Mouse (Mus musculus) lung, embryonic 15.5 days (tissue): ENCODE measurements around the gene Bnip3. TPM values are rescaled to one million over a fixed set of nuclear protein-coding genes. Genes with fewer than 3 reads are reported as not detected.
A peak's percentile ranks its signal among the peaks of the same experiment; 100 is the strongest.

ENCODE experiments used
- ATAC-seq: fragments of 200-750 bp; cut with Nextera tagmentation; 2 replicates; pipeline ENCODE4 v1.8.0; 2017; ENCODE audit warnings: moderate number of reproducible peaks, borderline replicate concordance; ENCODE audit not compliant: low FRiP score, low TSS enrichment; ENCODE audit errors: extremely low read depth
- H3K27ac ChIP-seq: fragments of 300-500 bp; sonication (generic); 2 replicates; pipeline ENCODE4 v1.5.1; 2015; ENCODE audit warnings: moderate library complexity, mild to moderate bottlenecking, inconsistent platforms
- H3K27me3 ChIP-seq: fragments of 300-500 bp; sonication (generic); 2 replicates; pipeline ENCODE4 v1.6.1; 2015; ENCODE audit warnings: inconsistent platforms
- H3K36me3 ChIP-seq: fragments of 300-500 bp; sonication (generic); 2 replicates; pipeline ENCODE4 v1.6.1; 2015; ENCODE audit warnings: inconsistent platforms
- H3K4me1 ChIP-seq: fragments of 300-500 bp; sonication (generic); 2 replicates; pipeline ENCODE4 v1.6.1; 2015; ENCODE audit warnings: inconsistent platforms
- H3K4me2 ChIP-seq: fragments of 300-500 bp; sonication (generic); 2 replicates; pipeline ENCODE4 v1.6.1; 2015; ENCODE audit warnings: inconsistent platforms, mild to moderate bottlenecking, moderate library complexity
- H3K4me3 ChIP-seq: fragments of 300-500 bp; sonication (generic); 2 replicates; pipeline ENCODE4 v1.5.1; 2015; ENCODE audit warnings: mild to moderate bottlenecking, inconsistent platforms
- H3K9ac ChIP-seq: fragments of 300-500 bp; sonication (generic); 2 replicates; pipeline ENCODE4 v1.6.1; 2015; ENCODE audit warnings: inconsistent platforms
- H3K9me3 ChIP-seq: fragments of 300-500 bp; sonication (generic); 2 replicates; pipeline ENCODE4 v1.6.1; 2016; ENCODE audit warnings: inconsistent platforms
- WGBS: fragments of 180-500 bp; shearing (Covaris S2); methylation state at CpG from one replicate; pipeline ENCODE4 v1.1.7; 2015; 5-methylcytosine and 5-hydroxymethylcytosine counted together
- polyA plus RNA-seq: library from polyadenylated mRNA; unstranded; fragments of >200 nt; fragmentation: Nextera tagmentation; extraction: Ambion mirVana; gene quantifications from 2 replicates; pipeline ENCODE4 v1.2.1, GENCODE M21; 2015

The Bnip3 gene
- polyA plus RNA-seq, 1 experiment from 2014 or later = 109 TPM

- Histone ChIP-seq H3K9me3 (no peaks in the 10 kb centered on the region), H3K4me2 (no peak overlapping the region), H3K27me3 (peaks cover 12% of the 10 kb centered on the region), H3K4me3 (no peak overlapping the region), H3K36me3 (no peaks in the 10 kb centered on the region), H3K27ac (no peak overlapping the region), H3K4me1 (peaks cover 2% of the 10 kb centered on the region; the same call in 1 of the 2 replicates), H3K9ac (no peak overlapping the region)
- WGBS = 85% methylated on average over 3 of the region's 3 CpGs
- ATAC-seq = no peak
These were observed 25.2 kb upstream of the Bnip3 start for GRCm38 (mm10) chr7:138934523-138934922.

- Histone ChIP-seq H3K4me3 (no peak overlapping the region), H3K36me3 (no peaks in the 10 kb centered on the region), H3K27ac (no peak overlapping the region), H3K4me2 (no peak overlapping the region), H3K9me3 (no peaks in the 10 kb centered on the region), H3K27me3 (no peaks in the 10 kb centered on the region), H3K4me1 (peaks cover 2% of the 10 kb centered on the region; the same call in 1 of the 2 replicates), H3K9ac (no peak overlapping the region)
- no peak for ATAC-seq
- 86% methylated on average over 4 of the region's 4 CpGs for WGBS
These were observed 19.1 kb upstream of the Bnip3 start for GRCm38 (mm10) chr7:138928456-138928855.

GRCm38 (mm10) chr7:138923756-138924425 lies 14.6 kb upstream of the Bnip3 start:
- no peak for ATAC-seq
- 7% methylated on average over 3 of the region's 3 CpGs for WGBS
- H3K4me1 ChIP-seq = peaks cover 8% of the 10 kb centered on the region
- H3K27me3 ChIP-seq = no peaks in the 10 kb centered on the region
- H3K4me3 ChIP-seq = no peak overlapping the region
- H3K9ac ChIP-seq = no peak overlapping the region
- no peaks in the 10 kb centered on the region for H3K9me3 ChIP-seq
- H3K36me3 ChIP-seq = no peaks in the 10 kb centered on the region
- no peak overlapping the region for H3K4me2 ChIP-seq
- H3K27ac ChIP-seq = no peak overlapping the region

- no peak overlapping the region for H3K9ac ChIP-seq
- H3K9me3 ChIP-seq = no peaks in the 10 kb centered on the region
- 94% methylated on average over 8 of the region's 8 CpGs for WGBS
- no peaks in the 10 kb centered on the region for H3K27me3 ChIP-seq
- H3K4me2 ChIP-seq = no peak overlapping the region
- peaks cover 11% of the 10 kb centered on the region for H3K4me1 ChIP-seq
- no peak overlapping the region for H3K4me3 ChIP-seq
- no peak for ATAC-seq
- no peaks in the 10 kb centered on the region for H3K36me3 ChIP-seq
- no peak overlapping the region for H3K27ac ChIP-seq
These were observed 12.3 kb upstream of the Bnip3 start for GRCm38 (mm10) chr7:138921611-138922010.

GRCm38 (mm10) chr7:138919156-138919944 lies 10.0 kb upstream of the Bnip3 start:
- H3K9ac ChIP-seq = peak overlapping the region; percentile 28
- under 1% methylated on average over 26 of the region's 26 CpGs for WGBS
- H3K9me3 ChIP-seq = no peaks in the 10 kb centered on the region
- no peaks in the 10 kb centered on the region for H3K27me3 ChIP-seq
- peak overlapping the region; percentile 72 for H3K4me2 ChIP-seq
- peak; percentile 86 for ATAC-seq
- peak overlapping the region; percentile 92 for H3K27ac ChIP-seq
- H3K4me3 ChIP-seq = peak overlapping the region; percentile 36
- no peaks in the 10 kb centered on the region for H3K36me3 ChIP-seq
- peaks cover 11% of the 10 kb centered on the region for H3K4me1 ChIP-seq

GRCm38 (mm10) chr7:138913616-138914015 lies 4.3 kb upstream of the Bnip3 start:
- Histone ChIP-seq H3K4me1 (peaks cover 14% of the 10 kb centered on the region), H3K9ac (no peak overlapping the region), H3K36me3 (no peaks in the 10 kb centered on the region), H3K27me3 (no peaks in the 10 kb centered on the region), H3K27ac (no peak overlapping the region), H3K4me2 (no peak overlapping the region), H3K4me3 (no peak overlapping the region), H3K9me3 (no peaks in the 10 kb centered on the region)
- WGBS = 63% methylated on average over 3 of the region's 3 CpGs
- no peak for ATAC-seq

GRCm38 (mm10) chr7:138910193-138910562 lies 859 bp upstream of the Bnip3 start:
- Histone ChIP-seq H3K4me3 (peak overlapping the region; percentile 73), H3K9me3 (no peaks in the 10 kb centered on the region), H3K36me3 (no peaks in the 10 kb centered on the region), H3K4me1 (peaks cover 42% of the 10 kb centered on the region), H3K4me2 (peak overlapping the region; percentile 72), H3K27me3 (no peaks in the 10 kb centered on the region), H3K9ac (peak overlapping the region; percentile 36), H3K27ac (peak overlapping the region; percentile 77)
- WGBS = 22% methylated on average over 7 of the region's 7 CpGs
- no peak for ATAC-seq

- peak overlapping the region; percentile 72 for H3K4me2 ChIP-seq
- ATAC-seq = no peak
These were observed 497 bp downstream of the Bnip3 start for GRCm38 (mm10) chr7:138908768-138909276.

GRCm38 (mm10) chr7:138907976-138908375 lies 1.3 kb downstream of the Bnip3 start:
- no peaks in the 10 kb centered on the region for H3K27me3 ChIP-seq
- H3K4me3 ChIP-seq = peak overlapping the region; percentile 73
- H3K36me3 ChIP-seq = no peaks in the 10 kb centered on the region
- peaks cover 45% of the 10 kb centered on the region for H3K4me1 ChIP-seq
- H3K9me3 ChIP-seq = no peaks in the 10 kb centered on the region
- H3K9ac ChIP-seq = peak overlapping the region; percentile 83; the same call in 1 of the 2 replicates
- WGBS = 59% methylated on average over 5 of the region's 5 CpGs
- no peak for ATAC-seq
- peak overlapping the region; percentile 72 for H3K4me2 ChIP-seq
- no peak overlapping the region for H3K27ac ChIP-seq

More at GRCm38 (mm10) chr7:138908768-138909276, 497 bp downstream of the Bnip3 start:
- peak overlapping the region; percentile 83 for H3K9ac ChIP-seq
- peak overlapping the region; percentile 77 for H3K27ac ChIP-seq
- peak overlapping the region; percentile 73 for H3K4me3 ChIP-seq
- no peaks in the 10 kb centered on the region for H3K27me3 ChIP-seq
- no peaks in the 10 kb centered on the region for H3K36me3 ChIP-seq
- peaks cover 45% of the 10 kb centered on the region for H3K4me1 ChIP-seq
- no peaks in the 10 kb centered on the region for H3K9me3 ChIP-seq
- WGBS = 6% methylated on average over 10 of the region's 10 CpGs

GRCm38 (mm10) chr7:138907043-138907442 lies 2.3 kb downstream of the Bnip3 start:
- 6% methylated on average over 7 of the region's 7 CpGs for WGBS

GRCm38 (mm10) chr7:138906441-138906840 lies 2.9 kb downstream of the Bnip3 start:
- H3K9me3 ChIP-seq = no peaks in the 10 kb centered on the region
- WGBS = 32% methylated on average over 1 of the region's 1 CpGs
- ATAC-seq = no peak
- H3K4me1 ChIP-seq = peaks cover 45% of the 10 kb centered on the region
- H3K4me2 ChIP-seq = peak overlapping the region; percentile 72
- no peaks in the 10 kb centered on the region for H3K36me3 ChIP-seq
- H3K27ac ChIP-seq = peak overlapping the region; percentile 25
- H3K27me3 ChIP-seq = no peaks in the 10 kb centered on the region
- H3K9ac ChIP-seq = no peak overlapping the region
- H3K4me3 ChIP-seq = peak overlapping the region; percentile 10; the same call in 1 of the 2 replicates

More at GRCm38 (mm10) chr7:138907043-138907442, 2.3 kb downstream of the Bnip3 start:
- peak; percentile 9; the same call in 1 of the 2 replicates for ATAC-seq
- peak overlapping the region; percentile 25 for H3K27ac ChIP-seq
- no peaks in the 10 kb centered on the region for H3K27me3 ChIP-seq
- no peaks in the 10 kb centered on the region for H3K9me3 ChIP-seq
- no peak overlapping the region for H3K9ac ChIP-seq
- H3K4me3 ChIP-seq = peak overlapping the region; percentile 10
- no peaks in the 10 kb centered on the region for H3K36me3 ChIP-seq
- H3K4me1 ChIP-seq = peaks cover 45% of the 10 kb centered on the region
- peak overlapping the region; percentile 72 for H3K4me2 ChIP-seq
